Mouse (Mus musculus): Measurements from ENCODE around the gene Ell2. TPM values are rescaled to one million over a fixed set of nuclear protein-coding genes. Genes with fewer than 3 reads are reported as not detected.
A peak's percentile ranks its signal among the peaks of the same experiment; 100 is the strongest.

The Ell2 gene
- polyA plus RNA-seq, 1 experiment = 27.3 TPM

DNA sequence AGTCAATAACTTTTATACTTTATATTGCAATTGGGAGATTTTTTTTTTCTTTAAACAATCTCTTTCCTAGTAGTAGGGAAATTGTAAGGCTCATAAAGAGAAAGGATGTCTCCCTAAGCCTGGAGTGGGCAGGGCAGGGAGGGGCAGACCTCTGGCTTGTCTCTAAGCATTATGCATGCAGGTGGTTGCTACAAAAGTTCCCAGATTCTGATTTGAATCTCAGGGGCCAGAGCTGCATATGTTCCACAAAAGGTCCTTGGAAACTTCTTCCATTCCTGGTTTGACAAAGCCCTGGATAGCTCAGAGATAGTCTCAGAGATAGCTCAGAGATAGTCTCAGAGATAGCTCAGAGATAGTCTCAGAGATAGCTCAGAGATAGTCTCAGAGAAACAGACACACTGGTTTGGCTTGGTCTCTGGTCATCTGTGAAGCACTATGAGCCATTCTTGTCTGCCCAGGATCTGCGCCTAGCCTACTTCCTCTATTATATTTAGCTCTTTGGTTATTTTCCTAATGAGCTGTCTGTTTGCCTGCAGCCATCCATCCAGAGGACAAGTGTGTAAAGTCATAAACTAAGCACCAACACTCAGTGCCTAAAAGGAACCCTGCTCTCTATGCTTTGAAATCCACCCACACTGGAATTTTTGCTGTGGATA lies 84.1 kb downstream of the Ell2 start:
- Histone ChIP-seq H3K4me3 (replicated peaks; ENCODE audit: control insufficient read depth, low read depth, low read length) (no peak overlapping the region), H3K4me1 (ENCODE audit: control insufficient read depth, insufficient read depth, low read length) (peaks cover 4% of the 10 kb centered on the region), H3K27ac (ENCODE audit: control insufficient read depth, insufficient read depth, low read depth, low read length, poor library complexity) (no peak overlapping the region)
- TF ChIP-seq POLR2A (IDR thresholded peaks at IDR 0.05; ENCODE audit: borderline replicate concordance, control insufficient read depth, low read depth, low read length) = no peak
- no peak for TF ChIP-seq CTCF (IDR thresholded peaks at IDR 0.05; ENCODE audit: control insufficient read depth, insufficient read depth, low read length)
- 32% methylated on average over 1 of the region's 1 CpGs for WGBS

DNA sequence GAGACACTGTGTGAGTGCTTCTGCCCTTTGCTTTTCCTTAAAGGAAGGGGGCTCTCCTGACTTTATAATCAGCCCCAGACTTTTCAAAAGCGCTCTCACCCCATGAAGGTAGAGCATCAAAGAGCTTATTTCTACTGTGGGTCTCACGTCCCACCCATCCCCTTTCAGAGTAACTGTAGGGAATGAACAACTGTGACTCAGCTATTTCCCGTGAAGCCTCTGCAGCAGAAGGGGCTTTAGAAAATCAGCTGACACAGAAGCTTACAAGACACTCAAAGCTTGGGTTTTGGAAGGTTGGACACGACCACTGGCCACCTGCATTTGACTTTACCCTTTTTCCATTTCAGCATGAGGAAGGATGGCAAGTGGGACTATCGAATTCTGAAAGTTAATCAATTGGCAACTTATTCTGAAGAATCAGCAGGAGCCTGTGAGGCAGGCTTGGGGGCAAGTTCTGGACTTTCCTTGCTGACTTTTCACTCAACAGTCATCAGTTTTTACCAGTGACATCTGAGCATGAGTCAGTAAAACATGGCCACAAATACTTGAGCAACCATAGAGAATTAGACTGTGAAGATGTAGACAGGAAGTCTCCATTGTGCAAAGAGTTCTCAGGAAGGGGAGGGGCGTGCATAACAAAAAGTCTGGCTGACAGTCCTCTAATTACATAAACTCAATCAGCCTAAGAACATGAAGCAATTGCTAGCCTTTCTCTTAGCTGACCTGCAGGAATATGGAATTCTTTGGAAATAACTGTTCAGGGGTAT lies 87.5 kb downstream of the Ell2 start:
- Histone ChIP-seq H3K4me3 (replicated peaks; ENCODE audit: control insufficient read depth, low read depth, low read length) (no peak overlapping the region), H3K27ac (ENCODE audit: control insufficient read depth, insufficient read depth, low read depth, low read length, poor library complexity) (no peak overlapping the region), H3K4me1 (ENCODE audit: control insufficient read depth, insufficient read depth, low read length) (peaks cover 3% of the 10 kb centered on the region; the same call in 1 of the 2 replicates)
- WGBS = 58% methylated on average over 6 of the region's 6 CpGs
- no peak for TF ChIP-seq POLR2A (IDR thresholded peaks at IDR 0.05; ENCODE audit: borderline replicate concordance, control insufficient read depth, low read depth, low read length)
- TF ChIP-seq CTCF (IDR thresholded peaks at IDR 0.05; ENCODE audit: control insufficient read depth, insufficient read depth, low read length) = no peak

DNA sequence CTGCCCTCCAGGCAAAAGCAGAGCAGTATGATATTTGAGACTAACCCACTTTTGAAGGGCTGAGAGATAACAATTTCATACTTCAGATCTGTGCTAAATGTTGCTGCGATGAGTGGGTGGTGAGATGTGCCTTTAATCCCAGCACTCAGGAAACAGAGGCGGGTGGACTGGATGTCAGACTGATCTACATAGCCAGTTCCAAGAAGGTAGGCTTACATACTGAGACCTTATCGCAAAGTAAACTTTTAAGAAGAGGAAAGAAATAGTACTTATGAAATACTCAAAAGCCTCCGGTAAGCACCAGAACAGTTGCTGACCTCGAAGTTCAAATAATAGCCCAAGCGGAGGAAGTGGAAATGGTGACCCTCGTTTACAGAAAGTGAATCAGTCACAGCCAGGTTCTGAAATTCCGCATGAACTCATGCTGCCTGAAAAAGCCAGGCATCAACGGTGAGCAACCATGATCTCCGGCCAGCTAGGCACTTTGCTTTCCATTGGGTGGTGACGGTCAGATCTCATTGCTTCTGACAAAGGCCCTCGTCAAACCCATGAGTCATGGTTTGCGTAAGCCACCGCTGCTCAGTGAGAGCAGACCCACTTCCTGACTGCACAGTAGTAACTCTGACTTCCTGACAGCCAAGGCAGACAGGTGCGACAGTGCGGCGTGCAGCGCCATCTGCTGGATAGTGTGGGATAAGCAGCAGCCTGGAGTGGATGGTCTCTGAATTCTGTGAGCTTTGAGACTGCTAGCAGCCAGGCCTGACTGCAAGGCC lies 91.0 kb downstream of the Ell2 start:
- Histone ChIP-seq H3K4me3 (replicated peaks; ENCODE audit: control insufficient read depth, low read depth, low read length) (peak overlapping the region; percentile 65), H3K27ac (ENCODE audit: control insufficient read depth, insufficient read depth, low read depth, low read length, poor library complexity) (peak overlapping the region; percentile 20; the same call in 1 of the 2 replicates), H3K4me1 (ENCODE audit: control insufficient read depth, insufficient read depth, low read length) (no peaks in the 10 kb centered on the region; the same call in 1 of the 2 replicates)
- 4% methylated on average over 18 of the region's 18 CpGs for WGBS
- TF ChIP-seq CTCF (IDR thresholded peaks at IDR 0.05; ENCODE audit: control insufficient read depth, insufficient read depth, low read length) (peak; percentile 100), POLR2A (IDR thresholded peaks at IDR 0.05; ENCODE audit: borderline replicate concordance, control insufficient read depth, low read depth, low read length) (0 out of 2 replicates have a peak, but pooled peaks have one; percentile 53)

DNA sequence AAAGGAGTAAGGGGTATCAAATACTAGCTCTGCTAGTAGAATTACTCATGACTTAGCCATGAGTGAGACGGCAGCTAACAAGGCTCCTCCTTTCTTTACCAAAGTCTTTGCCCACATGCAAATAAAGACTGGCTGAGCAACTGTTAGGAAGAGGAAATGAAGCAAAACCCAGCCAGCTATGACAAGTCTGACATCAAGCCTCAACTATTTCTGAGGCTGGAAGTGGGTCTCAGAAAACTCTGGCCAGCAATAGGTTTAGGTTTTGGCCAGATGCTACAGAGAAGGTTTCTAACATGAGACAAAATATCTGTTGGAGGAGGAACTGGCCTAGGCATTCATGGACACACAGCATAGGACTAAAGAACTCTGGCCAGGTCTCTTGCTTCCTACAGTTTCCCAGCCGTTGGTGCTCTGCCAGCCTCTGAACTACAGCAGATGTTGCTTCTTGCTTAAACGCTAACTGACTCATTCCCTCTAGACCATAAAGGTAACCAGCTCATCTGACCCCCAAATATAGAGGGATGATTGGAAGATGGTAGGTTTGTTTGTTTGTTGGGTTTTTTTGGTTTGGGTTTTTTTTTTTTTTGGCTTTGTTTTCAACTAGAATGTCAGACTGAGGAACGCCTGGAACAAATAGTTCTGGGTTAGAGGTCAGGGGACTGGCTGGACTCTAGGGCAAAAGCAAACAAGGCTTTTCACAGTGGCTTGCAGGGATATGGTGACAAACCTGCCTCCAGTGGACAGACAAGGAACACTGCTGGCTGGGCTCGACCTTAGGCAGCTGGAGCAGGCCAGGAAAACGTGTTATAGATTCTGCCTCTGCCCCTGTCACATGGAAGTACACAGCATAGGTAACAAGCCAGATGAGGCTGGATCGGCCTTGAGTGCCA lies 92.1 kb downstream of the Ell2 start:
- no peak overlapping the region for H3K4me3 ChIP-seq (replicated peaks; ENCODE audit: control insufficient read depth, low read depth, low read length)
- H3K27ac ChIP-seq (ENCODE audit: control insufficient read depth, insufficient read depth, low read depth, low read length, poor library complexity) = peak overlapping the region; percentile 60; the same call in 1 of the 2 replicates
- TF ChIP-seq POLR2A (IDR thresholded peaks at IDR 0.05; ENCODE audit: borderline replicate concordance, control insufficient read depth, low read depth, low read length) = no peak
- no peak for TF ChIP-seq CTCF (IDR thresholded peaks at IDR 0.05; ENCODE audit: control insufficient read depth, insufficient read depth, low read length)
- WGBS = 32% methylated on average over 7 of the region's 7 CpGs
- no peaks in the 10 kb centered on the region; the same call in 1 of the 2 replicates for H3K4me1 ChIP-seq (ENCODE audit: control insufficient read depth, insufficient read depth, low read length)

DNA sequence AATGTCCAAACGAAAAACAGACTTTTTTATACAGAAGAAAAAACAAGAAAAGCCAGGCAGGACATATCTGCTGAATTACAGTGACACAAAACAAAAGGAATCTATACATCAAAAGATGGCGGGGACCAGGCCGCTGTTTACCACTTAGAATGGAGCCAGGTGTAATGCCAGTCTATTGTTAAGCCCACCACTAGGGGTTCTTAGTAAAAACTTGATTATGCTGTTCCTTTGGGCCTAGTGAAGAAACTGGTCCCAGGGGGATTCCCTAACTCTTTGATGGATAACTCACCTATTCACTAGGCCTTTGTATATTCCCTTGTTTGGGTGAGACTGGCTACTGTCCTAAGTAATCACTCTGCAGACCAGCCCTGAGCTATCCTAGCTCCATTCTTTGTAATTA lies 92.9 kb downstream of the Ell2 start:
- Histone ChIP-seq H3K4me1 (ENCODE audit: control insufficient read depth, insufficient read depth, low read length) (no peaks in the 10 kb centered on the region; the same call in 1 of the 2 replicates), H3K4me3 (replicated peaks; ENCODE audit: control insufficient read depth, low read depth, low read length) (no peak overlapping the region), H3K27ac (ENCODE audit: control insufficient read depth, insufficient read depth, low read depth, low read length, poor library complexity) (no peak overlapping the region)
- TF ChIP-seq POLR2A (IDR thresholded peaks at IDR 0.05; ENCODE audit: borderline replicate concordance, control insufficient read depth, low read depth, low read length) = no peak
- TF ChIP-seq CTCF (IDR thresholded peaks at IDR 0.05; ENCODE audit: control insufficient read depth, insufficient read depth, low read length) = no peak
- 85% methylated on average over 3 of the region's 3 CpGs for WGBS

DNA sequence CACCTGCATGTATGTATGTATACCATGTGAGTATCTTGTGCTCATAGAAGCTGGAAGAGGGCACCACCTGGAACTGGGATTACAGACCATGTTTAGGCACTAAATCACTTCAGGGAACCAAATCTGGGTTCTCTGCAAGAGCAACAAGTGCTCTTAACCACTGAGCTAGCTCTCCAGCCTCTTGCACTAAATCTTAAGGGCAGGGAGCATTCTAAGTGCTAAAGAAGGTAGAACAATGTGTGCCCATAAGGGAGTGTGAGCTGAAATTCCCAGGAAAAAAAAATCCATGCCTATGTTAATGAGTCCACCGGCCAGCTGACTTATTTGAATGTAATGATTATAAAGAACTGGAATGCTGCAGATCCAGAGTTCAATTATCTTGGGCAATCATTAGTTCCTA lies 101.4 kb downstream of the Ell2 start:
- Histone ChIP-seq H3K4me3 (replicated peaks; ENCODE audit: control insufficient read depth, low read depth, low read length) (no peak overlapping the region), H3K4me1 (ENCODE audit: control insufficient read depth, insufficient read depth, low read length) (no peaks in the 10 kb centered on the region), H3K27ac (ENCODE audit: control insufficient read depth, insufficient read depth, low read depth, low read length, poor library complexity) (no peak overlapping the region)
- TF ChIP-seq CTCF (IDR thresholded peaks at IDR 0.05; ENCODE audit: control insufficient read depth, insufficient read depth, low read length) (no peak), POLR2A (IDR thresholded peaks at IDR 0.05; ENCODE audit: borderline replicate concordance, control insufficient read depth, low read depth, low read length) (no peak)
- 93% methylated on average over 1 of the region's 1 CpGs for WGBS

DNA sequence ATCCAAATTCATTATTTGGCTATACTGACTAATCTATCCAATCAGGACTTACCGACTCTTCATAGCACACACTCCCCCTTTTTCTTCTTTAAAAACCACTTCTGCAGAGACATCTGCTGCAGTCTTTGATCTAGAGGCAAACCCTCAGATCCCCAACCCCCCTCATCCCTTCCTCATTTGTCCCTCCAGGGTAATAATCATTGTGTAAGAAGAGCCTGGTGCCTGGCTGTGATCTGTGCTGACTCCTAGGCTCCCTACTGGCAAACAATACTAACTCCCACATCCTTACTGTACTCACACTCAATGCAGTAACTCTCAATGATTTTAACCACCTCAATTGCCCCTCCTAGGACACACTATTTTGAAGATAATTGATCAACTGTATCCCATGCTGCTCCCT lies 103.4 kb downstream of the Ell2 start:
- TF ChIP-seq POLR2A (IDR thresholded peaks at IDR 0.05; ENCODE audit: borderline replicate concordance, control insufficient read depth, low read depth, low read length) = no peak
- no peak for TF ChIP-seq CTCF (IDR thresholded peaks at IDR 0.05; ENCODE audit: control insufficient read depth, insufficient read depth, low read length)
- Histone ChIP-seq H3K4me1 (ENCODE audit: control insufficient read depth, insufficient read depth, low read length) (no peaks in the 10 kb centered on the region), H3K4me3 (replicated peaks; ENCODE audit: control insufficient read depth, low read depth, low read length) (no peak overlapping the region), H3K27ac (ENCODE audit: control insufficient read depth, insufficient read depth, low read depth, low read length, poor library complexity) (no peak overlapping the region)
- 49% methylated on average over 1 of the region's 1 CpGs for WGBS
